In genomic region chr2:92296402-92296801, GRCm38 (mm10) we compare ENCODE assay signal across 8 mouse cellular contexts.
DNase-seq lines count a peak whose midpoint lies in the region; TF ChIP-seq lines count a peak whose summit lies in the region.

No protein-coding gene starts in this region.

- no peak overlapping the region for H3K4me3 ChIP-seq in ES-Bruce4 (ENCODE audit: low read depth, low read length)
- no peak overlapping the region for H3K4me3 ChIP-seq in heart, embryonic 10.5 days
- H3K4me3 ChIP-seq in layer of hippocampus, adult 2 months, result no peak overlapping the region

- peak; percentile 84 for DNase-seq in adrenal gland, postnatal 10 days
- peak; percentile 65 for DNase-seq in embryo, embryonic 9.5 days (ENCODE audit: extremely low spot score)
- peak; percentile 86 for DNase-seq in heart, embryonic 10.5 days (ENCODE audit: low spot score)
- peak; percentile 80 to 82 for DNase-seq in layer of hippocampus, adult 2 months (ENCODE audit: low spot score in 2 of 2)
- peak; percentile 88 for DNase-seq in lung, postnatal 14 days
- DNase-seq in right cerebral cortex, postnatal 10 days (ENCODE audit: low spot score in 2 of 2), result peak; percentile 87 to 91
- peak; percentile 64 to 76 for DNase-seq in urinary bladder, postnatal 36 days (ENCODE audit: low spot score in 2 of 2)

- TF ChIP-seq POLR2A in ES-Bruce4 (IDR thresholded peaks at IDR 0.05; ENCODE audit: insufficient read depth, low read length), result no peak

- no peak for TF ChIP-seq EP300 in ES-Bruce4 (IDR thresholded peaks at IDR 0.05; ENCODE audit: insufficient read depth, low read depth, low read length)

- TF ChIP-seq CTCF in ES-Bruce4 (IDR thresholded peaks at IDR 0.05; ENCODE audit: low read depth, low read length), result peak; percentile 52
- peak; percentile 95 for TF ChIP-seq CTCF in layer of hippocampus, adult 2 months (conservative IDR thresholded peaks at IDR 0.05)

- H3K4me1 ChIP-seq in ES-Bruce4 (ENCODE audit: control insufficient read depth, insufficient read depth, low read length), result no peaks in the 10 kb centered on the region
- peaks cover 4% of the 10 kb centered on the region; the same call in 1 of the 2 replicates for H3K4me1 ChIP-seq in heart, embryonic 10.5 days

- no peaks in the 10 kb centered on the region for H3K36me3 ChIP-seq in ES-Bruce4 (ENCODE audit: control insufficient read depth, insufficient read depth, low read length, poor library complexity, severe bottlenecking)
- no peaks in the 10 kb centered on the region for H3K36me3 ChIP-seq in heart, embryonic 10.5 days

- 8% methylated on average over 6 of the region's 6 CpGs for WGBS in heart, embryonic 10.5 days

- no peaks in the 10 kb centered on the region for H3K27me3 ChIP-seq in ES-Bruce4 (ENCODE audit: control insufficient read depth, insufficient read depth, low read length, poor library complexity, severe bottlenecking)
- no peaks in the 10 kb centered on the region for H3K27me3 ChIP-seq in heart, embryonic 10.5 days (ENCODE audit: insufficient read depth, poor library complexity, severe bottlenecking)

- H3K9ac ChIP-seq in ES-Bruce4 (ENCODE audit: low read depth, poor library complexity, severe bottlenecking), result no peak overlapping the region

- H3K27ac ChIP-seq in ES-Bruce4 (ENCODE audit: insufficient read depth, low read length), result no peak overlapping the region
- H3K27ac ChIP-seq in heart, embryonic 10.5 days, result no peak overlapping the region
- no peak overlapping the region for H3K27ac ChIP-seq in layer of hippocampus, adult 2 months

- no peaks in the 10 kb centered on the region for H3K9me3 ChIP-seq in ES-Bruce4 (replicated peaks; ENCODE audit: control insufficient read depth, insufficient read depth, low read length, poor library complexity, severe bottlenecking)
- no peaks in the 10 kb centered on the region for H3K9me3 ChIP-seq in heart, embryonic 10.5 days
